Mouse (Mus musculus) testis, adult 2 months (tissue): Measurements from ENCODE around the gene Ctdnep1.
"Not testable (repeated sequence)": the region's sequence is repeated elsewhere in the genome, so short reads cannot be mapped to it uniquely, and the experiment has no call there.

Source experiments
- CTCF ChIP-seq: fragments of 200-500 bp; IDR thresholded peaks from 2 replicates; pipeline ENCODE4 v1.5.1; 2012; ENCODE audit warnings: low read depth, mild to moderate bottlenecking, inconsistent platforms, low read length, moderate library complexity; ENCODE audit not compliant: control insufficient read depth, insufficient read depth, insufficient replicate concordance
- POLR2A ChIP-seq: fragments of 200-500 bp; IDR thresholded peaks from 2 replicates; pipeline ENCODE4 v1.6.1; 2012; ENCODE audit warnings: low read depth, mild to moderate bottlenecking, inconsistent platforms, low read length, moderate library complexity; ENCODE audit not compliant: control insufficient read depth

DNA sequence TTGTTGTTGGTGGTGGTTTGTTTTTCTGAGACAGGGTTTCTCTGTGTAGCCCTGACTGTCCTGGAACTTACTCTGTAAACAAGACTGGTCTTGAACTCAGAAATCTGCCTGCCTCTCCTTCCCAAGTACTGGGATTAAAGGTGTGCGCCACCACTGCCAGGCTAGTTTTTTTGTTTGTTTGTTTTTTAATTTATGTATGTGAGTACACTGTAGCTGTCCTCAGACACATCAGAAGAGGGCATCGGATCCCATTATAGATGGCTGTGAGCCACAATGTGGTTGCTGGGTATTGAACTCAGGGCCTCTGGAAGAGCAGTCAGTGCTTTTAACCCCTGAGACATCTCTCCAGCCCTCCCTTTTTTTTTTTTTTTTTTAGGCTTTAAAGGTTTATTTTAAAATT, 35.2 kb downstream of the Ctdnep1 start:
- TF ChIP-seq CTCF, POLR2A: not testable (repeated sequence)
